Mouse (Mus musculus): Measurements from ENCODE around the gene Lif. TPM values are rescaled to one million over a fixed set of nuclear protein-coding genes. Genes with fewer than 3 reads are reported as not detected.

Lif gene
- polyA plus RNA-seq, 2 experiments, result 0.02 TPM; not detected in 1

- ATAC-seq (ENCODE audit: insufficient read depth) (no peak), DNase-seq (ENCODE audit: low read depth in 3 of 3, low spot score in 3 of 3) (no peak)
- Histone ChIP-seq H3K9me3 (ENCODE audit: control insufficient read depth, low read length) (no peaks in the 10 kb centered on the region), H3K4me1 (replicated peaks; ENCODE audit: control insufficient read depth in 2 of 2, insufficient read depth in 2 of 2, low read length in 1 of 2) (no peaks in the 10 kb centered on the region), H3K27ac (no peak overlapping the region), H3K4me3 (ENCODE audit: insufficient read depth in 1 of 2, low read depth in 2 of 2, low read length in 2 of 2) (no peak overlapping the region), H3K36me3 (replicated peaks; ENCODE audit: control insufficient read depth, insufficient read depth, low read depth) (no peaks in the 10 kb centered on the region), H3K27me3 (ENCODE audit: control insufficient read depth, insufficient read depth, low read length) (no peaks in the 10 kb centered on the region), H3K9ac (replicated peaks) (no peak overlapping the region), H3K4me2 (ENCODE audit: low read depth) (no peak overlapping the region)
- TF ChIP-seq EP300 (IDR thresholded peaks at IDR 0.05; ENCODE audit: low read depth), result no peak
- no peak for TF ChIP-seq CTCF (IDR thresholded peaks at IDR 0.05; ENCODE audit: low read depth)
- WGBS (ENCODE audit: insufficient replicate concordance), result 40% methylated on average over 4 of the region's 4 CpGs
These were observed 52.3 kb downstream of the Lif start for GRCm38 (mm10) chr11:4309613-4310012.

DNA sequence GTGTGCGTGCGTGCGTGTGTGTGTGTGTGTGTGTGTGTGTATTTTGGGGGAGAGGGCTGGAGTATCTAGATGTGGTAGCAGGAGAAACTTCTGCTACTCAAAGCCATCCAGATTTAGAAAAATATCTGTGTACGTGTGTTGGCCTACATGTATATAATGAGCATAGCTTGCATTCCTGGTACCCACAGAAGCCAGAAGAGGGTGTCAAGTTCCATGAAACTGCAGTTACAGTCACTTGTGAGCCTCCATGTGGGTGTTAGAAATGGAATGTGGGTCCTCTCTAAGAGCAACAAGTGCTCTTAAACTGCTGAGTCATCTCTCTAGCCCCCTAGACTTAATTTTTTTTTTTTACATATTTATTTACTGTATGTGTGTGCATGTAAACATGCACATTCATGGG, 53.0 kb downstream of the Lif start:
- no peak overlapping the region for H3K9ac ChIP-seq (replicated peaks)
- no peaks in the 10 kb centered on the region for H3K36me3 ChIP-seq (replicated peaks; ENCODE audit: control insufficient read depth, insufficient read depth, low read depth)
- no peak for DNase-seq (ENCODE audit: low read depth in 3 of 3, low spot score in 3 of 3)
- H3K27me3 ChIP-seq (ENCODE audit: control insufficient read depth, insufficient read depth, low read length), result no peaks in the 10 kb centered on the region
- no peaks in the 10 kb centered on the region for H3K9me3 ChIP-seq (ENCODE audit: control insufficient read depth, low read length)
- H3K27ac ChIP-seq, result no peak overlapping the region
- ATAC-seq (ENCODE audit: insufficient read depth), result no peak
- no peaks in the 10 kb centered on the region for H3K4me1 ChIP-seq (replicated peaks; ENCODE audit: control insufficient read depth in 2 of 2, insufficient read depth in 2 of 2, low read length in 1 of 2)
- 68% methylated on average over 4 of the region's 4 CpGs for WGBS (ENCODE audit: insufficient replicate concordance)
- H3K4me3 ChIP-seq (ENCODE audit: insufficient read depth in 1 of 2, low read depth in 2 of 2, low read length in 2 of 2), result no peak overlapping the region
- no peak overlapping the region for H3K4me2 ChIP-seq (ENCODE audit: low read depth)
- TF ChIP-seq EP300 (IDR thresholded peaks at IDR 0.05; ENCODE audit: low read depth) (no peak), CTCF (IDR thresholded peaks at IDR 0.05; ENCODE audit: low read depth) (no peak)

DNA sequence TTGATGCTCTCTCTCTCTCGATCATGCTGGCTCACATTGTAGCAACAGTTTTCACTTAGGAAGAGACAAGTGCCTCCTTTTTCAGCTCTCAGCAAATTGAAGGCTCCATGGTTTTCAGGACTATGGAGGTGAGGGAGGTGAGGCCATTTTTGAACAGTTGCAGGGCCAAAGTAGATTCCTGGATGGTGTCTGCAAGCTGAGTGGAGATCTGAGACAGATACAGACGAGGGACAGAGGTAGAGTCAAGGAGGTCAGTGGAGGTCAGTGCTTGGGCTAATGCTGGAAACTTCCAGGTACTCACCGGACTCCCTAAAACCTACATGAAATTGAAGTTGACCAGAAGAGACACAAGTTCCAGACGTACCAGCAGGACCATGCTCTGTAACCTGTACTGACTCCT, 54.8 kb downstream of the Lif start:
- no peak overlapping the region for H3K4me3 ChIP-seq (ENCODE audit: insufficient read depth in 1 of 2, low read depth in 2 of 2, low read length in 2 of 2)
- ATAC-seq (ENCODE audit: insufficient read depth) (no peak), DNase-seq (ENCODE audit: low read depth in 3 of 3, low spot score in 3 of 3) (no peak)
- TF ChIP-seq EP300 (IDR thresholded peaks at IDR 0.05; ENCODE audit: low read depth) (no peak), CTCF (IDR thresholded peaks at IDR 0.05; ENCODE audit: low read depth) (no peak)
- H3K9me3 ChIP-seq (ENCODE audit: control insufficient read depth, low read length), result no peaks in the 10 kb centered on the region
- no peaks in the 10 kb centered on the region for H3K36me3 ChIP-seq (replicated peaks; ENCODE audit: control insufficient read depth, insufficient read depth, low read depth)
- no peak overlapping the region for H3K9ac ChIP-seq (replicated peaks)
- H3K27me3 ChIP-seq (ENCODE audit: control insufficient read depth, insufficient read depth, low read length), result no peaks in the 10 kb centered on the region
- H3K27ac ChIP-seq, result no peak overlapping the region
- WGBS (ENCODE audit: insufficient replicate concordance), result 59% methylated on average over 4 of the region's 4 CpGs
- 0 out of 4 replicates have a peak, but pooled peaks cover 0 to 1% of the 10 kb centered on the region in 2 experiments for H3K4me1 ChIP-seq (replicated peaks; ENCODE audit: control insufficient read depth in 2 of 2, insufficient read depth in 2 of 2, low read length in 1 of 2)
- no peak overlapping the region for H3K4me2 ChIP-seq (ENCODE audit: low read depth)

DNA sequence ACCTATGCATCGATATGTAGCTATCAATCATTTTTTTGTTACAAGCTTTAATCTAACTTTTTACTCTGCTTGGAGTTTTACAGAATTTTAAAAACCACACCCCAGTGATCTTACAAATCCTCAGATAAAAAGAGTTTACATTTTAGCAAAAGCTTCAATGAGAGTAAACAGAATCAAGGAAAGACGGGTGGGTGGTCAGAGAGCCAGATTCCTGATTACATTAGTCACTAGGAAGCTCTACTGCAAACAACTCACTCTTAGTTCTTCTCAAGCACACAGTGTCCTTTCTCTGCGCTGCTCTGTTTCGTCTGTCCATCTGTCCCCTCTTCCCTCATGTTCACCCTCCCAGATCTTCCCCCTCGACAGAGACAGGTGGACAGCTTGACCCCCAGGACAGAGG, 59.9 kb downstream of the Lif start:
- no peak overlapping the region for H3K27ac ChIP-seq
- ATAC-seq (ENCODE audit: insufficient read depth), result no peak
- no peaks in the 10 kb centered on the region for H3K36me3 ChIP-seq (replicated peaks; ENCODE audit: control insufficient read depth, insufficient read depth, low read depth)
- WGBS (ENCODE audit: insufficient replicate concordance), result 53% methylated on average over 5 of the region's 5 CpGs
- TF ChIP-seq CTCF (IDR thresholded peaks at IDR 0.05; ENCODE audit: low read depth) (no peak), EP300 (IDR thresholded peaks at IDR 0.05; ENCODE audit: low read depth) (no peak)
- H3K27me3 ChIP-seq (ENCODE audit: control insufficient read depth, insufficient read depth, low read length), result no peaks in the 10 kb centered on the region
- DNase-seq (ENCODE audit: low read depth in 3 of 3, low spot score in 3 of 3), result no peak
- 0 out of 4 replicates have a peak, but pooled peaks cover 0 to 1% of the 10 kb centered on the region in 2 experiments for H3K4me1 ChIP-seq (replicated peaks; ENCODE audit: control insufficient read depth in 2 of 2, insufficient read depth in 2 of 2, low read length in 1 of 2)
- no peak overlapping the region for H3K4me3 ChIP-seq (ENCODE audit: insufficient read depth in 1 of 2, low read depth in 2 of 2, low read length in 2 of 2)
- no peak overlapping the region for H3K9ac ChIP-seq (replicated peaks)
- H3K9me3 ChIP-seq (ENCODE audit: control insufficient read depth, low read length), result no peaks in the 10 kb centered on the region
- no peak overlapping the region for H3K4me2 ChIP-seq (ENCODE audit: low read depth)

DNA sequence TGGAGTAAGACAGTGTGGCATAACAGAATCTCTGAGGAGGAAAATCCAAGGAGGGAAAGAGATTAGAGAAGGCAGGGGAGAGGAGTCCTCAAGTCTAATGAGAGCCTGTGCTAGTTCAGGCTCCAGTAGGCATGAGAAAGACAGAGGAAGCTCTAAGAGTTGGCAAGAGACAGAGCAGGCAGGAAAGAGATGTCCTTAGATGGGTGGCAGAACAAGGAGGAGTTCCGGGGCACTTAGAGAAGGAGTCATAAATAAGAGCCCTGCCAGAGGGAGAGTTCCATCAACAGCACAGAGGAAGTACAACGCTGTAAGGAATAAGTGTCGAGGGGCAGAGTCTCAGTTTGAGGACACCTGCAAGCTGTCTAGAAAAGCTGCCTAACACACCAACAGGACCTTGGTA, 60.7 kb downstream of the Lif start:
- 33% methylated on average over 3 of the region's 3 CpGs for WGBS (ENCODE audit: insufficient replicate concordance)
- H3K4me3 ChIP-seq (ENCODE audit: insufficient read depth in 1 of 2, low read depth in 2 of 2, low read length in 2 of 2), result no peak overlapping the region
- ATAC-seq (ENCODE audit: insufficient read depth), result no peak
- H3K36me3 ChIP-seq (replicated peaks; ENCODE audit: control insufficient read depth, insufficient read depth, low read depth), result no peaks in the 10 kb centered on the region
- no peak for TF ChIP-seq EP300 (IDR thresholded peaks at IDR 0.05; ENCODE audit: low read depth)
- TF ChIP-seq CTCF (IDR thresholded peaks at IDR 0.05; ENCODE audit: low read depth), result no peak
- H3K27me3 ChIP-seq (ENCODE audit: control insufficient read depth, insufficient read depth, low read length), result no peaks in the 10 kb centered on the region
- no peak overlapping the region for H3K4me2 ChIP-seq (ENCODE audit: low read depth)
- DNase-seq (ENCODE audit: low read depth in 3 of 3, low spot score in 3 of 3), result no peak
- 0 out of 4 replicates have a peak, but pooled peaks cover 0 to 1% of the 10 kb centered on the region in 2 experiments for H3K4me1 ChIP-seq (replicated peaks; ENCODE audit: control insufficient read depth in 2 of 2, insufficient read depth in 2 of 2, low read length in 1 of 2)
- no peak overlapping the region for H3K27ac ChIP-seq
- H3K9me3 ChIP-seq (ENCODE audit: control insufficient read depth, low read length), result no peaks in the 10 kb centered on the region
- no peak overlapping the region for H3K9ac ChIP-seq (replicated peaks)

Data from liver, embryonic 14.5 days (tissue).